Mouse (Mus musculus) MEL (cell line): ENCODE results near the gene Olfr576. TPM values are rescaled to one million over a fixed set of nuclear protein-coding genes. Genes with fewer than 3 reads are reported as not detected.

Source experiments
- DNase-seq: peaks from one replicate; pipeline ENCODE4 v3.0.0; 2011; ENCODE audit warnings: low read depth, low spot score
- H3K27ac ChIP-seq: 2 replicates; pipeline ENCODE4 v1.5.1; 2012; ENCODE audit warnings: low read depth, mild to moderate bottlenecking, control low read depth, low read length, moderate library complexity; ENCODE audit not compliant: control insufficient read depth
- H3K27me3 ChIP-seq, 2 experiments: fragments of 150-350 bp in 1 of 2; sonication (generic) in 1 of 2; 2 replicates each; pipeline ENCODE4 v1.6.1; 2012; ENCODE audit warnings: low read length in 2 of 2, mild to moderate bottlenecking in 2 of 2, improper control_type of control experiment in 1 of 2, moderate library complexity in 1 of 2; ENCODE audit not compliant: insufficient read depth in 2 of 2, control insufficient read depth in 1 of 2
- H3K36me3 ChIP-seq, 2 experiments: 2 replicates each; pipeline ENCODE4 v1.6.1; 2012 to 2014; ENCODE audit warnings: low read length in 2 of 2, improper control_type of control experiment in 1 of 2, inconsistent platforms in 1 of 2, mild to moderate bottlenecking in 1 of 2; ENCODE audit not compliant: insufficient read depth in 2 of 2, control insufficient read depth in 1 of 2
- H3K4me1 ChIP-seq, 2 experiments: fragments of 150-350 bp in 1 of 2; sonication (generic) in 1 of 2; 2 replicates each; pipeline ENCODE4 v1.6.1; 2012; ENCODE audit warnings: low read length in 2 of 2, improper control_type of control experiment in 1 of 2, mild to moderate bottlenecking in 1 of 2; ENCODE audit not compliant: insufficient read depth in 2 of 2, control insufficient read depth in 1 of 2
- H3K4me3 ChIP-seq, 2 experiments: fragments of 150-350 bp in 1 of 2; sonication (generic) in 1 of 2; 2 replicates each; pipeline ENCODE4 v1.5.1; 2012; ENCODE audit warnings: low read depth in 2 of 2, low read length in 2 of 2, mild to moderate bottlenecking in 2 of 2, moderate library complexity in 2 of 2, control low read depth in 1 of 2, improper control_type of control experiment in 1 of 2; ENCODE audit not compliant: control insufficient read depth in 1 of 2, insufficient read depth in 1 of 2
- H3K79me2 ChIP-seq: 2 replicates; pipeline ENCODE4 v1.6.1; 2012; ENCODE audit warnings: mild to moderate bottlenecking, low read length, moderate library complexity; ENCODE audit not compliant: control insufficient read depth, poor library complexity, insufficient read depth
- H3K9ac ChIP-seq: 2 replicates; pipeline ENCODE4 v1.6.1; 2012; ENCODE audit warnings: low read depth, mild to moderate bottlenecking, control low read depth, low read length, moderate library complexity; ENCODE audit not compliant: control insufficient read depth, poor library complexity, severe bottlenecking
- H3K9me3 ChIP-seq: fragments of 150-350 bp; sonication (generic); replicated peaks from 2 replicates; pipeline ENCODE4 v1.6.1; 2012; ENCODE audit warnings: mild to moderate bottlenecking, low read length, improper control_type of control experiment, moderate library complexity; ENCODE audit not compliant: insufficient read depth
- CHD1 ChIP-seq: IDR thresholded peaks from 2 replicates; pipeline ENCODE4 v1.6.1; 2012; ENCODE audit warnings: low read depth, mild to moderate bottlenecking, inconsistent platforms, low read length, improper control_type of control experiment
- CHD2 ChIP-seq: IDR thresholded peaks from 2 replicates; pipeline ENCODE4 v1.6.1; 2011; ENCODE audit warnings: low read length, improper control_type of control experiment
- E2F4 ChIP-seq: IDR thresholded peaks from 2 replicates; pipeline ENCODE4 v1.6.1; 2011; ENCODE audit warnings: low read depth, low read length, improper control_type of control experiment, borderline replicate concordance
- ETS1 ChIP-seq: IDR thresholded peaks from 2 replicates; pipeline ENCODE4 v1.6.1; 2012; ENCODE audit warnings: low read depth, mild to moderate bottlenecking, inconsistent platforms, low read length, improper control_type of control experiment, moderate library complexity
- HCFC1 ChIP-seq: IDR thresholded peaks from 2 replicates; pipeline ENCODE4 v1.6.1; 2012; ENCODE audit warnings: low read depth, mild to moderate bottlenecking, inconsistent platforms, low read length, improper control_type of control experiment, moderate library complexity
- MAFK ChIP-seq: IDR thresholded peaks from 2 replicates; pipeline ENCODE4 v1.6.1; 2011; ENCODE audit warnings: low read depth, mild to moderate bottlenecking, low read length, improper control_type of control experiment, borderline replicate concordance
- MAX ChIP-seq: IDR thresholded peaks from 2 replicates; pipeline ENCODE4 v1.6.1; 2011; ENCODE audit warnings: low read length, improper control_type of control experiment
- MAZ ChIP-seq: IDR thresholded peaks from 2 replicates; pipeline ENCODE4 v1.6.1; 2012; ENCODE audit warnings: low read depth, mild to moderate bottlenecking, inconsistent platforms, low read length, improper control_type of control experiment
- MXI1 ChIP-seq: IDR thresholded peaks from 2 replicates; pipeline ENCODE4 v1.6.1; 2011; ENCODE audit warnings: mild to moderate bottlenecking, low read depth, low read length, improper control_type of control experiment
- MYB ChIP-seq: IDR thresholded peaks from 2 replicates; pipeline ENCODE4 v1.6.1; 2011; ENCODE audit warnings: mild to moderate bottlenecking, low read depth, low read length, improper control_type of control experiment
- MYC ChIP-seq: IDR thresholded peaks from 2 replicates; pipeline ENCODE4 v1.6.1; 2011; ENCODE audit warnings: low read depth, mild to moderate bottlenecking, low read length, improper control_type of control experiment, moderate library complexity
- POLR2A ChIP-seq, 2 experiments: IDR thresholded peaks; 2 replicates each; pipeline ENCODE4 v1.6.1; 2011 to 2012; ENCODE audit warnings: low read length in 2 of 2, mild to moderate bottlenecking in 2 of 2, control low read depth in 1 of 2, improper control_type of control experiment in 1 of 2, low read depth in 1 of 2, moderate library complexity in 1 of 2; ENCODE audit not compliant: control insufficient read depth in 1 of 2, insufficient read depth in 1 of 2, poor library complexity in 1 of 2
- POLR2AphosphoS2 ChIP-seq: IDR thresholded peaks from 2 replicates; pipeline ENCODE4 v1.6.1; 2011; ENCODE audit warnings: low read length, improper control_type of control experiment
- POLR2AphosphoS5 ChIP-seq: IDR thresholded peaks from 2 replicates; pipeline ENCODE4 v1.6.1; 2012; ENCODE audit warnings: low read depth, borderline replicate concordance, mild to moderate bottlenecking, inconsistent platforms, low read length, moderate library complexity, mixed read lengths
- RAD21 ChIP-seq: IDR thresholded peaks from 2 replicates; pipeline ENCODE4 v1.6.1; 2011; ENCODE audit warnings: mild to moderate bottlenecking, low read depth, low read length, improper control_type of control experiment
- SIN3A ChIP-seq: IDR thresholded peaks from 2 replicates; pipeline ENCODE4 v1.6.1; 2012; ENCODE audit warnings: low read length, improper control_type of control experiment, inconsistent platforms
- TAL1 ChIP-seq: IDR thresholded peaks from 2 replicates; pipeline ENCODE4 v1.6.1; 2012; ENCODE audit warnings: mild to moderate bottlenecking, inconsistent platforms, low read length, moderate library complexity, mixed read lengths
- TBP ChIP-seq: IDR thresholded peaks from 2 replicates; pipeline ENCODE4 v1.8.0; 2011; ENCODE audit warnings: low read depth, low read length, improper control_type of control experiment
- USF1 ChIP-seq: IDR thresholded peaks from 2 replicates; pipeline ENCODE4 v1.6.1; 2014; ENCODE audit warnings: low read depth, mild to moderate bottlenecking, inconsistent platforms, low read length, improper control_type of control experiment, moderate library complexity
- USF2 ChIP-seq, 2 experiments: IDR thresholded peaks; 2 replicates each; pipeline ENCODE4 v1.6.1; 2011 to 2012; ENCODE audit warnings: improper control_type of control experiment in 2 of 2, low read length in 2 of 2, borderline replicate concordance in 1 of 2, inconsistent platforms in 1 of 2, low read depth in 1 of 2, mild to moderate bottlenecking in 1 of 2; ENCODE audit not compliant: insufficient read depth in 1 of 2
- ZC3H11A ChIP-seq: IDR thresholded peaks from 2 replicates; pipeline ENCODE4 v1.6.1; 2012; ENCODE audit warnings: low read depth, mild to moderate bottlenecking, inconsistent platforms, low read length, improper control_type of control experiment
- ZMIZ1 ChIP-seq: IDR thresholded peaks from 2 replicates; pipeline ENCODE4 v1.6.1; 2012; ENCODE audit warnings: low read depth, mild to moderate bottlenecking, inconsistent platforms, low read length, improper control_type of control experiment, moderate library complexity
- polyA plus RNA-seq, 2 experiments: library from polyadenylated mRNA; stranded (reverse) in 1 of 2; unstranded in 1 of 2; fragments of >175 nt in 1 of 2; fragments of >200 nt in 1 of 2; gene quantifications; 2 replicates each; pipeline versions ENCODE4 v1.2.1 to v1.2.4; 2012; ENCODE audit warnings: low replicate concordance in 2 of 2, low read depth in 1 of 2; ENCODE audit not compliant: insufficient read length in 2 of 2, insufficient read depth in 1 of 2, missing spikeins in 1 of 2
- total RNA-seq: library from RNA; depleted of rRNA; stranded (reverse); fragments of 300-350 nt; gene quantifications from 2 replicates; pipeline ENCODE4 v1.2.3, GENCODE M21; 2012

Olfr576 gene
- total and polyA plus RNA-seq, 3 experiments = not detected

DNA sequence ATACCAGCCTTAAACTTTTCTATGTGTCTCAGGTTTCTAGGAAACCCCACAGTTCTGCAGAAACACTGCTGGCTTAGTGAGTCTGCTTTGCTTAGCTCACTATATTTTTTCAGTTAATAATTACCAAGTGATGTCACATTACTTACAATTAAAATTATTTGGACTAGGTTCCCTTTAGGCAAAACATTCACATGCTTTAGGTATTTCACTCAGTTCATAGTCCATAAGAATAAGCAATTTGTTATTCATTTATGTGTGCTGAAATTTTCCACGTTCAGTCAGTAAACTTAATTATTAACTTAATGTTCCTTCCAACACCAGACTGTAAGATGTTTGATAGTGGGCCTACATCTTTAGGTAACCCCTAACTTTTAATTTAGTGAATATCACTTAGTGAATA lies 11.7 kb upstream of the Olfr576 start:
- no peaks in the 10 kb centered on the region for H3K4me1 ChIP-seq
- H3K27ac ChIP-seq = no peak overlapping the region
- no peaks in the 10 kb centered on the region for H3K79me2 ChIP-seq
- no peak overlapping the region for H3K9ac ChIP-seq
- H3K27me3 ChIP-seq = no peaks in the 10 kb centered on the region
- no peak overlapping the region for H3K4me3 ChIP-seq
- H3K9me3 ChIP-seq = no peaks in the 10 kb centered on the region
- no peak for DNase-seq
- TF ChIP-seq ETS1 = no peak
- TF ChIP-seq E2F4 = no peak
- no peak for TF ChIP-seq MAZ
- no peak for TF ChIP-seq RAD21
- no peak for TF ChIP-seq MYC
- TF ChIP-seq, all 39 proteins: peak for 0
- H3K36me3 ChIP-seq = no peaks in the 10 kb centered on the region

DNA sequence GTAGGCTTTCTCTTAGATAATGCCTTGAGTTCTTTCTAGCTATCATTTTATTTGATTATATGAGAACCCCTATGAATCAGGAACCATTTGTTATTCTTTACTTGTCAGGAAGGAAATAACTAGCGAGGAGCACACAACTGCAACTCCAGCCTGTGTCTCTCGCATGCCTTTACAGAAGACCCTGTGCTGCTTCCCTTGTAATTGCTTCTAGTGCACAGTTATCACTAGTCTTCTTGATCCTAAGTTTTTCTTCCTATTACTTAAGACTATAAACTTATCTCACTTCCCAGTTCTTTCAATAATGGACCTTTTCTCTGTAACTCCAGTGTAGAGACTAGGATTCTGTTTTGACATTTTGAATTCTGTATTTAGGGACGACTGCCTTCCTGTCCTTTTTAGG lies 4.3 kb upstream of the Olfr576 start:
- Histone ChIP-seq H3K79me2 (no peaks in the 10 kb centered on the region), H3K4me3 (no peak overlapping the region), H3K9me3 (no peaks in the 10 kb centered on the region), H3K9ac (no peak overlapping the region), H3K4me1 (no peaks in the 10 kb centered on the region), H3K27me3 (no peaks in the 10 kb centered on the region), H3K36me3 (no peaks in the 10 kb centered on the region), H3K27ac (no peak overlapping the region)
- DNase-seq = no peak
- TF ChIP-seq TBP = no peak
- TF ChIP-seq ZC3H11A = no peak
- TF ChIP-seq USF2 (IDR thresholded peaks at IDR 0.05; ENCODE audit: borderline replicate concordance in 1 of 2, insufficient read depth in 1 of 2, low read depth in 1 of 2, low read length in 2 of 2) = no peak
- TF ChIP-seq HCFC1 = no peak
- no peak for TF ChIP-seq USF1
- no peak for TF ChIP-seq POLR2AphosphoS5
- TF ChIP-seq CHD2 = no peak
- TF ChIP-seq POLR2A (IDR thresholded peaks at IDR 0.05; ENCODE audit: control insufficient read depth in 1 of 2, insufficient read depth in 1 of 2, low read depth in 1 of 2, low read length in 2 of 2, poor library complexity in 1 of 2) = no peak
- no peak for TF ChIP-seq TAL1
- no peak for TF ChIP-seq ETS1
- TF ChIP-seq MYC = no peak
- TF ChIP-seq CHD1 = no peak
- TF ChIP-seq MYB = no peak
- no peak for TF ChIP-seq MAZ
- TF ChIP-seq MAFK = no peak
- no peak for TF ChIP-seq SIN3A
- TF ChIP-seq MAX = no peak
- no peak for TF ChIP-seq ZMIZ1
- TF ChIP-seq POLR2AphosphoS2 = no peak
- no peak for TF ChIP-seq MXI1
